28 mouse cellular contexts compared by ENCODE assay signal in genomic region chr6:99118534-99118933, GRCm38 (mm10).
DNase-seq lines count a peak whose midpoint lies in the region; ATAC-seq lines count a peak whose summit lies in the region.
"Had no signal": no experiment of that assay in that cellular context is flagged by ENCODE, and none has a peak within 500 bp of the region (broad histone marks: within the 10 kb centered on the region; RNA-seq: fewer than 3 reads in every experiment).

No protein-coding gene starts in this region.

- no peak for ATAC-seq in kidney, embryonic 14.5 days (ENCODE audit: low FRiP score, low TSS enrichment)
- ATAC-seq in liver, embryonic 16.5 days (ENCODE audit: low read depth): peak; percentile 45; the same call in 1 of the 2 replicates
- ATAC-seq in liver, embryonic 11.5 days (replicated peaks; ENCODE audit: low FRiP score): no peak
- ATAC-seq: activated CD4-positive, CD25-positive, alpha-beta regulatory T cell, adult 4 months; CD4-positive, CD25-positive, alpha-beta regulatory T cell, adult 4 months; forebrain, postnatal 0 days; intestine, embryonic 16.5 days; midbrain, embryonic 15.5 days had no signal

- no peak overlapping the region for H3K4me3 ChIP-seq in kidney, embryonic 14.5 days (ENCODE audit: low read length)
- H3K4me3 ChIP-seq in liver, embryonic 16.5 days (ENCODE audit: low read depth, low read length): no peak overlapping the region
- H3K4me3 ChIP-seq in liver, embryonic 11.5 days (ENCODE audit: low read depth, low read length): no peak overlapping the region
- H3K4me3 ChIP-seq: embryonic facial prominence, embryonic 10.5 days; embryonic facial prominence, embryonic 15.5 days; forebrain, embryonic 12.5 days; heart, adult 2 months; heart, embryonic 12.5 days; hindbrain, embryonic 13.5 days; liver, embryonic 13.5 days; midbrain, embryonic 10.5 days; midbrain, embryonic 15.5 days had no signal

- H3K9ac ChIP-seq in kidney, embryonic 14.5 days (ENCODE audit: low read depth, low read length): no peak overlapping the region
- no peak overlapping the region for H3K9ac ChIP-seq in liver, embryonic 16.5 days (ENCODE audit: low read depth, low read length)
- H3K9ac ChIP-seq in liver, embryonic 11.5 days (ENCODE audit: low read depth, low read length): no peak overlapping the region
- H3K9ac ChIP-seq: embryonic facial prominence, embryonic 15.5 days; forebrain, embryonic 12.5 days; forebrain, postnatal 0 days; heart, embryonic 12.5 days; hindbrain, embryonic 13.5 days; liver, embryonic 13.5 days; midbrain, embryonic 15.5 days had no signal

- no peaks in the 10 kb centered on the region for H3K9me3 ChIP-seq in kidney, embryonic 14.5 days (ENCODE audit: control insufficient read depth, low read length)
- no peaks in the 10 kb centered on the region for H3K9me3 ChIP-seq in liver, embryonic 16.5 days (replicated peaks; ENCODE audit: control insufficient read depth, low read length)
- H3K9me3 ChIP-seq in liver, embryonic 11.5 days (ENCODE audit: control insufficient read depth, low read length): no peaks in the 10 kb centered on the region
- H3K9me3 ChIP-seq: embryonic facial prominence, embryonic 10.5 days; embryonic facial prominence, embryonic 15.5 days; forebrain, embryonic 12.5 days; heart, embryonic 12.5 days; hindbrain, embryonic 13.5 days; liver, embryonic 13.5 days; midbrain, embryonic 10.5 days; midbrain, embryonic 15.5 days had no signal

- DNase-seq in kidney, postnatal 10 days: peak; percentile 47
- no peak for DNase-seq in liver, embryonic 11.5 days (ENCODE audit: low spot score)
- peak; percentile 21 for DNase-seq in ovary, postnatal 36 days (ENCODE audit: low spot score)
- DNase-seq in ovary, adult 18-20 months (ENCODE audit: low spot score): no peak
- DNase-seq in MN1 (ENCODE audit: low spot score): no peak
- DNase-seq: adrenal gland, adult 2 months; cerebellum, adult 8-10 months; cerebellum, postnatal 25 days; forebrain, postnatal 0 days; heart, adult 2 months; heart, postnatal 4 days; layer of hippocampus, adult 9-11 months; liver, embryonic 13.5 days; lung, postnatal 14 days; right cerebral cortex, postnatal 4 days; thymus, postnatal 14 days had no signal

- no peaks in the 10 kb centered on the region for H3K36me3 ChIP-seq in kidney, embryonic 14.5 days (ENCODE audit: control insufficient read depth, insufficient read depth, low read length)
- H3K36me3 ChIP-seq in liver, embryonic 16.5 days (ENCODE audit: control insufficient read depth, insufficient read depth): no peaks in the 10 kb centered on the region
- H3K36me3 ChIP-seq in liver, embryonic 11.5 days (ENCODE audit: control insufficient read depth, insufficient read depth, low read length): no peaks in the 10 kb centered on the region
- H3K36me3 ChIP-seq: embryonic facial prominence, embryonic 10.5 days; embryonic facial prominence, embryonic 15.5 days; forebrain, embryonic 12.5 days; heart, embryonic 12.5 days; hindbrain, embryonic 13.5 days; liver, embryonic 13.5 days; midbrain, embryonic 10.5 days; midbrain, embryonic 15.5 days had no signal

- H3K27ac ChIP-seq in kidney, embryonic 14.5 days (ENCODE audit: low read depth, low read length): no peak overlapping the region
- no peak overlapping the region for H3K27ac ChIP-seq in liver, embryonic 16.5 days (ENCODE audit: low read length)
- H3K27ac ChIP-seq in liver, embryonic 11.5 days (ENCODE audit: low read depth, low read length): no peak overlapping the region
- H3K27ac ChIP-seq: embryonic facial prominence, embryonic 10.5 days; embryonic facial prominence, embryonic 15.5 days; forebrain, embryonic 12.5 days; heart, adult 2 months; hindbrain, embryonic 13.5 days; liver, embryonic 13.5 days; midbrain, embryonic 10.5 days; midbrain, embryonic 15.5 days had no signal

- no peaks in the 10 kb centered on the region for H3K27me3 ChIP-seq in kidney, embryonic 14.5 days (ENCODE audit: control insufficient read depth, insufficient read depth, low read length)
- no peaks in the 10 kb centered on the region for H3K27me3 ChIP-seq in liver, embryonic 16.5 days (ENCODE audit: control insufficient read depth, insufficient read depth, low read depth, low read length)
- no peaks in the 10 kb centered on the region for H3K27me3 ChIP-seq in liver, embryonic 11.5 days (replicated peaks; ENCODE audit: control insufficient read depth, insufficient read depth, low read length)
- H3K27me3 ChIP-seq: embryonic facial prominence, embryonic 15.5 days; forebrain, embryonic 12.5 days; heart, embryonic 12.5 days; hindbrain, embryonic 13.5 days; liver, embryonic 13.5 days; midbrain, embryonic 15.5 days had no signal

- H3K4me1 ChIP-seq in kidney, embryonic 14.5 days (ENCODE audit: control insufficient read depth, insufficient read depth, low read length): no peaks in the 10 kb centered on the region
- no peaks in the 10 kb centered on the region; the same call in 1 of the 2 replicates for H3K4me1 ChIP-seq in liver, embryonic 16.5 days (ENCODE audit: control insufficient read depth, low read depth, low read length)
- no peaks in the 10 kb centered on the region; the same call in 1 of the 2 replicates for H3K4me1 ChIP-seq in liver, embryonic 11.5 days (replicated peaks; ENCODE audit: control insufficient read depth, insufficient read depth, low read length)
- H3K4me1 ChIP-seq: embryonic facial prominence, embryonic 10.5 days; embryonic facial prominence, embryonic 15.5 days; forebrain, embryonic 12.5 days; hindbrain, embryonic 13.5 days; midbrain, embryonic 10.5 days; midbrain, embryonic 15.5 days had no signal

- no peak overlapping the region for H3K4me2 ChIP-seq in kidney, embryonic 14.5 days (replicated peaks; ENCODE audit: low read depth, low read length)
- H3K4me2 ChIP-seq in liver, embryonic 16.5 days (ENCODE audit: low read depth, low read length): no peak overlapping the region
- H3K4me2 ChIP-seq in liver, embryonic 11.5 days: no peak overlapping the region
- H3K4me2 ChIP-seq: embryonic facial prominence, embryonic 15.5 days; forebrain, embryonic 12.5 days; heart, embryonic 12.5 days; hindbrain, embryonic 13.5 days; liver, embryonic 13.5 days; midbrain, embryonic 15.5 days had no signal

- WGBS in kidney, embryonic 14.5 days: 69% methylated on average over 4 of the region's 4 CpGs
- 63% methylated on average over 4 of the region's 4 CpGs for WGBS in liver, embryonic 16.5 days (ENCODE audit: insufficient replicate concordance)
- 83% methylated on average over 4 of the region's 4 CpGs for WGBS in liver, embryonic 11.5 days

Comparison
In these comparisons a context has a peak if more than half of its experiments do, and no peak if none do; other contexts are left out.
1. DNase-seq: peak in kidney, postnatal 10 days (single experiment) and ovary, postnatal 36 days (single experiment); none in liver, embryonic 11.5 days (single experiment), ovary, adult 18-20 months (single experiment) and MN1 (single experiment).